Mouse (Mus musculus) MEL (cell line): ENCODE results near the gene Gnaz. TPM values are rescaled to one million over a fixed set of nuclear protein-coding genes. Genes with fewer than 3 reads are reported as not detected.

Experiments used
- DNase-seq: peaks from one replicate; pipeline ENCODE4 v3.0.0; 2011; ENCODE audit warnings: low read depth, low spot score
- H3K27ac ChIP-seq: 2 replicates; pipeline ENCODE4 v1.5.1; 2012; ENCODE audit warnings: low read depth, mild to moderate bottlenecking, control low read depth, low read length, moderate library complexity; ENCODE audit not compliant: control insufficient read depth
- H3K27me3 ChIP-seq, 2 experiments: fragments of 150-350 bp in 1 of 2; sonication (generic) in 1 of 2; 2 replicates each; pipeline ENCODE4 v1.6.1; 2012; ENCODE audit warnings: low read length in 2 of 2, mild to moderate bottlenecking in 2 of 2, improper control_type of control experiment in 1 of 2, moderate library complexity in 1 of 2; ENCODE audit not compliant: insufficient read depth in 2 of 2, control insufficient read depth in 1 of 2
- H3K36me3 ChIP-seq, 2 experiments: 2 replicates each; pipeline ENCODE4 v1.6.1; 2012 to 2014; ENCODE audit warnings: low read length in 2 of 2, improper control_type of control experiment in 1 of 2, inconsistent platforms in 1 of 2, mild to moderate bottlenecking in 1 of 2; ENCODE audit not compliant: insufficient read depth in 2 of 2, control insufficient read depth in 1 of 2
- H3K4me1 ChIP-seq, 2 experiments: fragments of 150-350 bp in 1 of 2; sonication (generic) in 1 of 2; 2 replicates each; pipeline ENCODE4 v1.6.1; 2012; ENCODE audit warnings: low read length in 2 of 2, improper control_type of control experiment in 1 of 2, mild to moderate bottlenecking in 1 of 2; ENCODE audit not compliant: insufficient read depth in 2 of 2, control insufficient read depth in 1 of 2
- H3K4me3 ChIP-seq, 2 experiments: fragments of 150-350 bp in 1 of 2; sonication (generic) in 1 of 2; 2 replicates each; pipeline ENCODE4 v1.5.1; 2012; ENCODE audit warnings: low read depth in 2 of 2, low read length in 2 of 2, mild to moderate bottlenecking in 2 of 2, moderate library complexity in 2 of 2, control low read depth in 1 of 2, improper control_type of control experiment in 1 of 2; ENCODE audit not compliant: control insufficient read depth in 1 of 2, insufficient read depth in 1 of 2
- H3K79me2 ChIP-seq: 2 replicates; pipeline ENCODE4 v1.6.1; 2012; ENCODE audit warnings: mild to moderate bottlenecking, low read length, moderate library complexity; ENCODE audit not compliant: control insufficient read depth, poor library complexity, insufficient read depth
- H3K9ac ChIP-seq: 2 replicates; pipeline ENCODE4 v1.6.1; 2012; ENCODE audit warnings: low read depth, mild to moderate bottlenecking, control low read depth, low read length, moderate library complexity; ENCODE audit not compliant: control insufficient read depth, poor library complexity, severe bottlenecking
- H3K9me3 ChIP-seq: fragments of 150-350 bp; sonication (generic); replicated peaks from 2 replicates; pipeline ENCODE4 v1.6.1; 2012; ENCODE audit warnings: mild to moderate bottlenecking, low read length, improper control_type of control experiment, moderate library complexity; ENCODE audit not compliant: insufficient read depth
- ETS1 ChIP-seq: IDR thresholded peaks from 2 replicates; pipeline ENCODE4 v1.6.1; 2012; ENCODE audit warnings: low read depth, mild to moderate bottlenecking, inconsistent platforms, low read length, improper control_type of control experiment, moderate library complexity
- GABPA ChIP-seq: IDR thresholded peaks from 2 replicates; pipeline ENCODE4 v1.6.1; 2012; ENCODE audit warnings: low read depth, mild to moderate bottlenecking, inconsistent platforms, low read length, improper control_type of control experiment, moderate library complexity
- JUND ChIP-seq: IDR thresholded peaks from 2 replicates; pipeline ENCODE4 v1.6.1; 2011; ENCODE audit warnings: low read depth, mild to moderate bottlenecking, improper control_type of control experiment, low read length
- MAFK ChIP-seq: IDR thresholded peaks from 2 replicates; pipeline ENCODE4 v1.6.1; 2011; ENCODE audit warnings: low read depth, mild to moderate bottlenecking, low read length, improper control_type of control experiment, borderline replicate concordance
- MEF2A ChIP-seq: IDR thresholded peaks from 2 replicates; pipeline ENCODE4 v1.6.1; 2014; ENCODE audit warnings: low read depth, mild to moderate bottlenecking, inconsistent platforms, low read length, improper control_type of control experiment; ENCODE audit not compliant: poor library complexity, insufficient replicate concordance, severe bottlenecking; ENCODE audit errors: extremely low read depth
- MXI1 ChIP-seq: IDR thresholded peaks from 2 replicates; pipeline ENCODE4 v1.6.1; 2011; ENCODE audit warnings: mild to moderate bottlenecking, low read depth, low read length, improper control_type of control experiment
- NRF1 ChIP-seq: IDR thresholded peaks from 2 replicates; pipeline ENCODE4 v1.6.1; 2014; ENCODE audit warnings: low read depth, mild to moderate bottlenecking, inconsistent platforms, low read length, improper control_type of control experiment, moderate library complexity; ENCODE audit not compliant: poor library complexity, insufficient read depth, severe bottlenecking
- POLR2AphosphoS5 ChIP-seq: IDR thresholded peaks from 2 replicates; pipeline ENCODE4 v1.6.1; 2012; ENCODE audit warnings: low read depth, borderline replicate concordance, mild to moderate bottlenecking, inconsistent platforms, low read length, moderate library complexity, mixed read lengths
- RAD21 ChIP-seq: IDR thresholded peaks from 2 replicates; pipeline ENCODE4 v1.6.1; 2011; ENCODE audit warnings: mild to moderate bottlenecking, low read depth, low read length, improper control_type of control experiment
- RCOR1 ChIP-seq: IDR thresholded peaks from 2 replicates; pipeline ENCODE4 v1.6.1; 2012; ENCODE audit warnings: low read depth, mild to moderate bottlenecking, inconsistent platforms, low read length, improper control_type of control experiment
- SMC3 ChIP-seq: IDR thresholded peaks from 2 replicates; pipeline ENCODE4 v1.6.1; 2011; ENCODE audit warnings: low read depth, low read length, improper control_type of control experiment
- TAL1 ChIP-seq: IDR thresholded peaks from 2 replicates; pipeline ENCODE4 v1.6.1; 2012; ENCODE audit warnings: mild to moderate bottlenecking, inconsistent platforms, low read length, moderate library complexity, mixed read lengths
- USF2 ChIP-seq, 2 experiments: IDR thresholded peaks; 2 replicates each; pipeline ENCODE4 v1.6.1; 2011 to 2012; ENCODE audit warnings: improper control_type of control experiment in 2 of 2, low read length in 2 of 2, borderline replicate concordance in 1 of 2, inconsistent platforms in 1 of 2, low read depth in 1 of 2, mild to moderate bottlenecking in 1 of 2; ENCODE audit not compliant: insufficient read depth in 1 of 2
- ZC3H11A ChIP-seq: IDR thresholded peaks from 2 replicates; pipeline ENCODE4 v1.6.1; 2012; ENCODE audit warnings: low read depth, mild to moderate bottlenecking, inconsistent platforms, low read length, improper control_type of control experiment
- ZNF384 ChIP-seq: IDR thresholded peaks from 2 replicates; pipeline ENCODE4 v1.6.1; 2012; ENCODE audit warnings: low read depth, mild to moderate bottlenecking, inconsistent platforms, low read length, improper control_type of control experiment
- polyA plus RNA-seq, 2 experiments: library from polyadenylated mRNA; stranded (reverse) in 1 of 2; unstranded in 1 of 2; fragments of >175 nt in 1 of 2; fragments of >200 nt in 1 of 2; gene quantifications; 2 replicates each; pipeline versions ENCODE4 v1.2.1 to v1.2.4; 2012; ENCODE audit warnings: low replicate concordance in 2 of 2, low read depth in 1 of 2; ENCODE audit not compliant: insufficient read length in 2 of 2, insufficient read depth in 1 of 2, missing spikeins in 1 of 2
- total RNA-seq: library from RNA; depleted of rRNA; stranded (reverse); fragments of 300-350 nt; gene quantifications from 2 replicates; pipeline ENCODE4 v1.2.3, GENCODE M21; 2012

The Gnaz gene
- total and polyA plus RNA-seq, 3 experiments = not detected

DNA sequence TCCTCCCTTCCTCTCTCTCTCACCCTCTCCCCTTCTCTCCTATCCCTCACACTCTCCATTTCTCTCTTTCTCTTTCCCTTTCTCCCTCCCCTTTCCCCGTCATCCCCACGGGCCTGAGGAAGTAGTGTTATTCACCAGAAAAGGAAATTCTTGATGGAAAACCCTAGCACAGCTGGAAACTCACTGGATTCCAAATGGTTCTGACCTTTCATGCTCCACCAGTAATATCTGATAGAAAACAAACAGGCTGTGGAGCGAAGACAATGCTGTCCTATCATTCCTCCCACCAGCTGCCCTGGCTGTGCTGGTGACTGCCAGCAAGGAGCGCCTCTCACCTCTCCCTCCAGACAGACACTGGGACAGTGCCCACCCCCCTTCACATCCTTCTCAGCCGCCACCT, 27.9 kb downstream of the Gnaz start:
- Histone ChIP-seq H3K36me3 (no peaks in the 10 kb centered on the region), H3K9me3 (no peaks in the 10 kb centered on the region), H3K79me2 (no peaks in the 10 kb centered on the region), H3K27me3 (no peaks in the 10 kb centered on the region), H3K4me3 (no peak overlapping the region), H3K4me1 (no peaks in the 10 kb centered on the region), H3K9ac (no peak overlapping the region), H3K27ac (no peak overlapping the region)
- DNase-seq = no peak
- no peak for TF ChIP-seq POLR2AphosphoS5
- TF ChIP-seq ETS1 = no peak
- no peak for TF ChIP-seq MXI1
- no peak for TF ChIP-seq MAFK
- no peak for TF ChIP-seq JUND
- no peak for TF ChIP-seq ZC3H11A
- no peak for TF ChIP-seq RCOR1
- no peak for TF ChIP-seq MEF2A

DNA sequence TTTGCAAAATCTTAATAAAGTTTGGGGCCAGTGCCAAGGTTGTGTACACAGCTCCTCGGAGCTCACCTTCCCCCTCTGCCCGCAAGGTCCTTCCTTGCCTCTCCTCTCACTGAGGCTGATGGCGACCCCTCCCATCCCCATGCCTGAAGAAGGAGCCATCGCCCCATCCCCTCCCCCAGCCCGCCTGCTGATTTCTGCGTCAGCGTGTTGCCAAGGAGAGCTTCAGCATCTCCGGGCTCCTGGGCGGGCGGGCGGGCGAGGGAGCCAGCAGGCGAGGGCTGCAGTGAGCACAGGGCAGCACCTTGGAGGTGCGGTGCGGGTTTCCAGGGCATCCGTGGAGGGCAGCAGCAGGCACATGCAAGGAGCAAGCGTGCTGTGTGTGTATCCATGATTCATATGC, 28.4 kb downstream of the Gnaz start:
- Histone ChIP-seq H3K9ac (no peak overlapping the region), H3K27me3 (no peaks in the 10 kb centered on the region), H3K9me3 (no peaks in the 10 kb centered on the region), H3K4me1 (no peaks in the 10 kb centered on the region), H3K79me2 (no peaks in the 10 kb centered on the region), H3K36me3 (no peaks in the 10 kb centered on the region), H3K27ac (no peak overlapping the region), H3K4me3 (no peak overlapping the region)
- no peak for TF ChIP-seq MXI1
- no peak for TF ChIP-seq GABPA
- no peak for TF ChIP-seq ZNF384
- TF ChIP-seq SMC3 = no peak
- no peak for TF ChIP-seq POLR2AphosphoS5
- no peak for TF ChIP-seq RAD21
- no peak for TF ChIP-seq TAL1
- TF ChIP-seq NRF1 = no peak
- no peak for TF ChIP-seq USF2 (IDR thresholded peaks at IDR 0.05; ENCODE audit: borderline replicate concordance in 1 of 2, insufficient read depth in 1 of 2, low read depth in 1 of 2, low read length in 2 of 2)
- DNase-seq = no peak
